Mouse (Mus musculus): ENCODE results near the gene Mrpl48. TPM values are rescaled to one million over a fixed set of nuclear protein-coding genes. Genes with fewer than 3 reads are reported as not detected.
A peak's percentile ranks its signal among the peaks of the same experiment; 100 is the strongest.

Gene Mrpl48
- total RNA-seq (2017), result 70.3 and 84.2 TPM in 2 replicates

GRCm38 (mm10) chr7:100608130-100608741, at the start of gene Mrpl48:
Gene Mrpl48, minus strand, starts transcription at chr7:100608301.
- no peak for ATAC-seq (replicated peaks; ENCODE audit: low read depth, poor library complexity, severe bottlenecking)

- ATAC-seq (replicated peaks; ENCODE audit: low read depth, poor library complexity, severe bottlenecking), result no peak
Observed at GRCm38 (mm10) chr7:100656739-100657138, 48.6 kb upstream of the Mrpl48 start.

- no peak for ATAC-seq (replicated peaks; ENCODE audit: low read depth, poor library complexity, severe bottlenecking)
Observed at GRCm38 (mm10) chr7:100654441-100654840, 46.3 kb upstream of the Mrpl48 start.

- ATAC-seq (replicated peaks; ENCODE audit: low read depth, poor library complexity, severe bottlenecking), result no peak
Observed at GRCm38 (mm10) chr7:100653480-100654266, 45.6 kb upstream of the Mrpl48 start.

GRCm38 (mm10) chr7:100651011-100651410, 42.9 kb upstream of the Mrpl48 start:
- ATAC-seq (replicated peaks; ENCODE audit: low read depth, poor library complexity, severe bottlenecking), result 0 out of 2 replicates have a peak, but pooled peaks have one; percentile 16

- no peak for ATAC-seq (replicated peaks; ENCODE audit: low read depth, poor library complexity, severe bottlenecking)
Observed at GRCm38 (mm10) chr7:100650421-100650820, 42.3 kb upstream of the Mrpl48 start.

- no peak for ATAC-seq (replicated peaks; ENCODE audit: low read depth, poor library complexity, severe bottlenecking)
Observed at GRCm38 (mm10) chr7:100649826-100650225, 41.7 kb upstream of the Mrpl48 start.

GRCm38 (mm10) chr7:100649095-100649494, 41.0 kb upstream of the Mrpl48 start:
- no peak for ATAC-seq (replicated peaks; ENCODE audit: low read depth, poor library complexity, severe bottlenecking)

GRCm38 (mm10) chr7:100645147-100645546, 37.0 kb upstream of the Mrpl48 start:
- peak; percentile 76 for ATAC-seq (replicated peaks; ENCODE audit: low read depth, poor library complexity, severe bottlenecking)

- no peak for ATAC-seq (replicated peaks; ENCODE audit: low read depth, poor library complexity, severe bottlenecking)
Observed at GRCm38 (mm10) chr7:100642413-100642812, 34.3 kb upstream of the Mrpl48 start.

GRCm38 (mm10) chr7:100637657-100638056, 29.6 kb upstream of the Mrpl48 start:
- peak; percentile 83 for ATAC-seq (replicated peaks; ENCODE audit: low read depth, poor library complexity, severe bottlenecking)

GRCm38 (mm10) chr7:100624538-100624937, 16.4 kb upstream of the Mrpl48 start:
- ATAC-seq (replicated peaks; ENCODE audit: low read depth, poor library complexity, severe bottlenecking), result no peak

GRCm38 (mm10) chr7:100622277-100622676, 14.2 kb upstream of the Mrpl48 start:
- ATAC-seq (replicated peaks; ENCODE audit: low read depth, poor library complexity, severe bottlenecking), result peak; percentile 71

GRCm38 (mm10) chr7:100616121-100616857, 8.2 kb upstream of the Mrpl48 start:
- ATAC-seq (replicated peaks; ENCODE audit: low read depth, poor library complexity, severe bottlenecking), result peak; percentile 66

GRCm38 (mm10) chr7:100608910-100609309, 809 bp upstream of the Mrpl48 start:
- ATAC-seq (replicated peaks; ENCODE audit: low read depth, poor library complexity, severe bottlenecking), result no peak

- peak; percentile 96 for ATAC-seq (replicated peaks; ENCODE audit: low read depth, poor library complexity, severe bottlenecking)
Observed at GRCm38 (mm10) chr7:100607214-100608129, 629 bp downstream of the Mrpl48 start, which contains the start of gene Rab6a. Gene Rab6a, plus strand, starts transcription at chr7:100607410.

- no peak for ATAC-seq (replicated peaks; ENCODE audit: low read depth, poor library complexity, severe bottlenecking)
Observed at GRCm38 (mm10) chr7:100600211-100600610, 7.9 kb downstream of the Mrpl48 start.

- no peak for ATAC-seq (replicated peaks; ENCODE audit: low read depth, poor library complexity, severe bottlenecking)
Observed at GRCm38 (mm10) chr7:100593349-100593748, 14.8 kb downstream of the Mrpl48 start.

- ATAC-seq (replicated peaks; ENCODE audit: low read depth, poor library complexity, severe bottlenecking), result no peak
Observed at GRCm38 (mm10) chr7:100591522-100591852, 16.6 kb downstream of the Mrpl48 start.

Measured in common myeloid progenitor, adult 5-6 weeks (primary cell).